Mouse (Mus musculus) embryonic facial prominence, embryonic 15.5 days (tissue): ENCODE data around the gene Phc3. TPM values are rescaled to one million over a fixed set of nuclear protein-coding genes. Genes with fewer than 3 reads are reported as not detected.
A peak's percentile ranks its signal among the peaks of the same experiment; 100 is the strongest.

ENCODE experiments used
- ATAC-seq: fragments of 200-750 bp; cut with Nextera tagmentation; 2 replicates; pipeline ENCODE4 v1.8.0; 2017; ENCODE audit warnings: low read depth, moderate TSS enrichment; ENCODE audit not compliant: insufficient number of reproducible peaks, low FRiP score, low TSS enrichment
- H3K27ac ChIP-seq: fragments of 300-500 bp; sonication (generic); replicated peaks from 2 replicates; pipeline ENCODE4 v1.5.1; 2015; ENCODE audit warnings: mild to moderate bottlenecking, inconsistent platforms
- H3K27me3 ChIP-seq: fragments of 300-500 bp; sonication (generic); 2 replicates; pipeline ENCODE4 v1.6.1; 2015; ENCODE audit warnings: inconsistent platforms
- H3K36me3 ChIP-seq: fragments of 300-500 bp; sonication (generic); 2 replicates; pipeline ENCODE4 v1.6.1; 2015; ENCODE audit warnings: mild to moderate bottlenecking, inconsistent platforms
- H3K4me1 ChIP-seq: fragments of 300-500 bp; sonication (generic); 2 replicates; pipeline ENCODE4 v1.6.1; 2015; ENCODE audit warnings: inconsistent platforms
- H3K4me2 ChIP-seq: fragments of 300-500 bp; sonication (generic); replicated peaks from 2 replicates; pipeline ENCODE4 v1.6.1; 2015; ENCODE audit warnings: mild to moderate bottlenecking, inconsistent platforms
- H3K4me3 ChIP-seq: fragments of 300-500 bp; sonication (generic); replicated peaks from 2 replicates; pipeline ENCODE4 v1.5.1; 2015; ENCODE audit warnings: mild to moderate bottlenecking, inconsistent platforms
- H3K9ac ChIP-seq: fragments of 300-500 bp; sonication (generic); 2 replicates; pipeline ENCODE4 v1.6.1; 2015; ENCODE audit warnings: inconsistent platforms
- H3K9me3 ChIP-seq: fragments of 300-500 bp; sonication (generic); replicated peaks from 2 replicates; pipeline ENCODE4 v1.6.1; 2016; ENCODE audit warnings: inconsistent platforms
- WGBS: fragments of 180-500 bp; shearing (Covaris S2); methylation state at CpG from one replicate; pipeline ENCODE4 v1.1.7; 2015; 5-methylcytosine and 5-hydroxymethylcytosine counted together
- polyA plus RNA-seq: library from polyadenylated mRNA; unstranded; fragments of >200 nt; fragmentation: Nextera tagmentation; extraction: Ambion mirVana; gene quantifications from 2 replicates; pipeline ENCODE4 v1.2.1, GENCODE M21; 2015

Gene Phc3
- polyA plus RNA-seq, 1 experiment from 2014 or later: 6.0 TPM

- ATAC-seq: no peak
- Histone ChIP-seq H3K4me3 (no peak overlapping the region), H3K9me3 (no peaks in the 10 kb centered on the region), H3K27me3 (no peaks in the 10 kb centered on the region), H3K36me3 (no peaks in the 10 kb centered on the region), H3K27ac (no peak overlapping the region), H3K9ac (no peak overlapping the region), H3K4me1 (no peaks in the 10 kb centered on the region), H3K4me2 (no peak overlapping the region)
- WGBS: 44% methylated on average over 9 of the region's 9 CpGs
Measured at GRCm38 (mm10) chr3:30975102-30975754, 6.0 kb upstream of the Phc3 start.

- peak overlapping the region; percentile 90 for H3K27ac ChIP-seq
- H3K9ac ChIP-seq: peak overlapping the region; percentile 93
- ATAC-seq: peak; percentile 68
- peak overlapping the region; percentile 99 for H3K4me3 ChIP-seq
- H3K9me3 ChIP-seq: no peaks in the 10 kb centered on the region
- H3K4me1 ChIP-seq: peaks cover 12% of the 10 kb centered on the region; the same call in 1 of the 2 replicates
- peak overlapping the region; percentile 61 for H3K4me2 ChIP-seq
- WGBS: under 1% methylated on average over 54 of the region's 54 CpGs
- H3K36me3 ChIP-seq: peaks cover 19% of the 10 kb centered on the region
- H3K27me3 ChIP-seq: no peaks in the 10 kb centered on the region
Measured at GRCm38 (mm10) chr3:30968531-30969092, 603 bp downstream of the Phc3 start.

- WGBS: 90% methylated on average over 13 of the region's 13 CpGs
- H3K27me3 ChIP-seq: no peaks in the 10 kb centered on the region
Measured at GRCm38 (mm10) chr3:30965644-30966043, 3.6 kb downstream of the Phc3 start.

GRCm38 (mm10) chr3:30964216-30964615 is 5.0 kb downstream of the Phc3 start:
- Histone ChIP-seq H3K36me3 (peaks cover 44% of the 10 kb centered on the region), H3K27me3 (no peaks in the 10 kb centered on the region), H3K4me1 (peaks cover 14% of the 10 kb centered on the region; the same call in 1 of the 2 replicates), H3K27ac (no peak overlapping the region), H3K4me2 (no peak overlapping the region), H3K9ac (no peak overlapping the region), H3K9me3 (no peaks in the 10 kb centered on the region), H3K4me3 (no peak overlapping the region)
- WGBS: 87% methylated on average over 3 of the region's 3 CpGs
- no peak for ATAC-seq

More at GRCm38 (mm10) chr3:30965644-30966043, 3.6 kb downstream of the Phc3 start:
- H3K4me3 ChIP-seq: no peak overlapping the region
- peaks cover 12% of the 10 kb centered on the region; the same call in 1 of the 2 replicates for H3K4me1 ChIP-seq
- no peak overlapping the region for H3K4me2 ChIP-seq
- no peaks in the 10 kb centered on the region for H3K9me3 ChIP-seq
- H3K27ac ChIP-seq: no peak overlapping the region
- no peak for ATAC-seq
- peaks cover 33% of the 10 kb centered on the region for H3K36me3 ChIP-seq
- no peak overlapping the region for H3K9ac ChIP-seq

- Histone ChIP-seq H3K36me3 (peaks cover 54% of the 10 kb centered on the region), H3K4me1 (peaks cover 12% of the 10 kb centered on the region; the same call in 1 of the 2 replicates), H3K9me3 (no peaks in the 10 kb centered on the region), H3K27me3 (no peaks in the 10 kb centered on the region), H3K9ac (no peak overlapping the region), H3K4me3 (no peak overlapping the region), H3K27ac (no peak overlapping the region), H3K4me2 (no peak overlapping the region)
- no peak for ATAC-seq
- 96% methylated on average over 4 of the region's 4 CpGs for WGBS
Measured at GRCm38 (mm10) chr3:30963100-30963499, 6.1 kb downstream of the Phc3 start.

- no peak; the same call in 1 of the 2 replicates for ATAC-seq
- Histone ChIP-seq H3K4me2 (no peak overlapping the region), H3K27ac (0 out of 2 replicates have a peak overlapping the region, but pooled peaks have one; percentile 44), H3K27me3 (no peaks in the 10 kb centered on the region), H3K4me3 (no peak overlapping the region), H3K9ac (no peak overlapping the region), H3K4me1 (0 out of 2 replicates have a peak, but pooled peaks cover 8% of the 10 kb centered on the region), H3K36me3 (peaks cover 69% of the 10 kb centered on the region), H3K9me3 (no peaks in the 10 kb centered on the region)
- WGBS: 45% methylated on average over 7 of the region's 7 CpGs
Measured at GRCm38 (mm10) chr3:30959868-30960831, 9.1 kb downstream of the Phc3 start.

- Histone ChIP-seq H3K27ac (no peak overlapping the region), H3K9ac (no peak overlapping the region), H3K36me3 (peaks cover 68% of the 10 kb centered on the region), H3K4me2 (no peak overlapping the region), H3K27me3 (no peaks in the 10 kb centered on the region), H3K9me3 (no peaks in the 10 kb centered on the region), H3K4me3 (no peak overlapping the region), H3K4me1 (0 out of 2 replicates have a peak, but pooled peaks cover 8% of the 10 kb centered on the region)
- ATAC-seq: no peak
- WGBS: 78% methylated on average over 2 of the region's 2 CpGs
Measured at GRCm38 (mm10) chr3:30958709-30959108, 10.5 kb downstream of the Phc3 start.

- ATAC-seq: no peak
- no peak overlapping the region for H3K27ac ChIP-seq
- H3K27me3 ChIP-seq: no peaks in the 10 kb centered on the region
- no peaks in the 10 kb centered on the region for H3K9me3 ChIP-seq
- H3K9ac ChIP-seq: no peak overlapping the region
- no peak overlapping the region for H3K4me3 ChIP-seq
- 91% methylated on average over 6 of the region's 6 CpGs for WGBS
- H3K4me1 ChIP-seq: 0 out of 2 replicates have a peak, but pooled peaks cover 8% of the 10 kb centered on the region
- H3K4me2 ChIP-seq: no peak overlapping the region
- peaks cover 65% of the 10 kb centered on the region for H3K36me3 ChIP-seq
Measured at GRCm38 (mm10) chr3:30956327-30956726, 12.9 kb downstream of the Phc3 start.

- Histone ChIP-seq H3K27ac (no peak overlapping the region), H3K27me3 (no peaks in the 10 kb centered on the region), H3K4me3 (no peak overlapping the region), H3K36me3 (peaks cover 52% of the 10 kb centered on the region), H3K4me2 (no peak overlapping the region), H3K4me1 (no peaks in the 10 kb centered on the region), H3K9ac (no peak overlapping the region), H3K9me3 (no peaks in the 10 kb centered on the region)
- ATAC-seq: no peak
- WGBS: 85% methylated on average over 12 of the region's 12 CpGs
Measured at GRCm38 (mm10) chr3:30952273-30953070, 16.7 kb downstream of the Phc3 start.

GRCm38 (mm10) chr3:30951652-30952051 is 17.6 kb downstream of the Phc3 start:
- Histone ChIP-seq H3K9ac (no peak overlapping the region), H3K4me1 (no peaks in the 10 kb centered on the region), H3K36me3 (peaks cover 54% of the 10 kb centered on the region), H3K27me3 (no peaks in the 10 kb centered on the region), H3K27ac (no peak overlapping the region), H3K4me2 (no peak overlapping the region), H3K9me3 (no peaks in the 10 kb centered on the region), H3K4me3 (no peak overlapping the region)
- no peak for ATAC-seq
- WGBS: 67% methylated on average over 3 of the region's 3 CpGs
